Mouse (Mus musculus) lung, embryonic 14.5 days (tissue): Measurements from ENCODE around the gene Gm49661. TPM values are rescaled to one million over a fixed set of nuclear protein-coding genes. Genes with fewer than 3 reads are reported as not detected.

ENCODE experiments used
- ATAC-seq: fragments of 200-750 bp; cut with Nextera tagmentation; 2 replicates; pipeline ENCODE4 v1.8.0; 2017; ENCODE audit warnings: mild to moderate bottlenecking, moderate TSS enrichment, moderate library complexity; ENCODE audit not compliant: insufficient read depth
- DNase-seq: peaks from one replicate; pipeline ENCODE4 v3.0.0-alpha.2; 2015
- H3K27ac ChIP-seq: fragments of 300-500 bp; sonication (generic); 2 replicates; pipeline ENCODE4 v1.5.1; 2014; ENCODE audit warnings: low read depth, mild to moderate bottlenecking, moderate library complexity
- H3K27me3 ChIP-seq: fragments of 300-500 bp; sonication (generic); 2 replicates; pipeline ENCODE4 v1.6.1; 2014; ENCODE audit warnings: low read length, control low read depth; ENCODE audit not compliant: insufficient read depth
- H3K36me3 ChIP-seq: fragments of 300-500 bp; sonication (generic); 2 replicates; pipeline ENCODE4 v1.6.1; 2014; ENCODE audit warnings: control low read depth; ENCODE audit not compliant: insufficient read depth
- H3K4me1 ChIP-seq: fragments of 300-500 bp; sonication (generic); 2 replicates; pipeline ENCODE4 v1.6.1; 2014; ENCODE audit warnings: antibody characterized with exemption, control low read depth; ENCODE audit not compliant: insufficient read depth
- H3K4me2 ChIP-seq: fragments of 300-500 bp; sonication (generic); 2 replicates; pipeline ENCODE4 v1.6.1; 2014; ENCODE audit warnings: mild to moderate bottlenecking
- H3K4me3 ChIP-seq: fragments of 300-500 bp; sonication (generic); 2 replicates; pipeline ENCODE4 v1.5.1; 2014; ENCODE audit warnings: low read depth, low read length
- H3K9ac ChIP-seq: fragments of 300-500 bp; sonication (generic); 2 replicates; pipeline ENCODE4 v1.6.1; 2014
- H3K9me3 ChIP-seq: fragments of 300-500 bp; sonication (generic); 2 replicates; pipeline ENCODE4 v1.6.1; 2016; ENCODE audit warnings: low read depth, low read length, control low read depth
- CTCF ChIP-seq: IDR thresholded peaks from 2 replicates; pipeline ENCODE4 v1.5.1; 2016; ENCODE audit warnings: antibody characterized with exemption, low read depth
- WGBS: fragments of 180-500 bp; shearing (Covaris S2); extraction: QIAGEN DNeasy Blood & Tissue Kit; methylation state at CpG from one replicate; pipeline ENCODE4 v1.1.7; 2014; 5-methylcytosine and 5-hydroxymethylcytosine counted together
- polyA plus RNA-seq: library from polyadenylated mRNA; unstranded; fragments of >200 nt; fragmentation: Nextera tagmentation; extraction: Ambion mirVana; gene quantifications from 2 replicates; pipeline ENCODE4 v1.2.1, GENCODE M21; 2014

Gene Gm49661
- polyA plus RNA-seq, 1 experiment from 2014 or later, result not detected

DNA sequence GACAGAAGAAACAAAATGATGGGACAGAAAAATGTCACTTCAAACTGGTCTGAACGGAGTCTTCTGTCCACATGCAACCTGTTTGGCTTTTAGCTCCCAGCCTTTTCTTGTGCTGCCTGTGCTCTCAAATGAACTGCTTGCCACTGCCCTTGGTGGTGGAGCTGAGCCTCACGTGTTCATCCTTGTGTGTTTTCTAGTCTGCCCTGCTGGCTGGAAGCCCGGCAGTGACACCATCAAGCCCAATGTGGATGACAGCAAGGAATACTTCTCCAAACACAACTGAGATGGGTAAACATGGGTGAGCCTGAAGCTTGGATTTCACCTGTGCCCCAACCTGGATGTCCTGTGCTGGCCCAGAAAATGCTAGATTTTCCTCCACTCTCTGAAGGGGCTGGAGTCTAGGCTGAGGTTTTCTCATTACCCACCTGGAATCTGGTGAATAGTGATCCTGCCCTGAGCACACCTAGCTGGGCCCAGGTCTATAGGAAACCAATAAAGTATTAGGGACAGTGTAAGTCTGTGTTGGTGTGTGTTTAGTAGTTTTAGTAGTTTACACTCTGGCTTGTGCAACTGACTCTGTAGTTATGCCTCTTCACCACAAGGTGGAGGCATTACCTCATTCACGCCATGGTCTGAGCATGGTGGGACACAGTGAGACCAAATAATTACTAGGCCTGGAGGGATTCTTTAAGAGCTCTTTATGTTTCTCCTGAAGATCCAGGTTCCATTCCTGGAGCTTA is 4.7 kb upstream of the Gm49661 start:
- TF ChIP-seq CTCF, result peak; percentile 95
- Histone ChIP-seq H3K4me3 (no peak overlapping the region), H3K4me1 (peaks cover 9% of the 10 kb centered on the region), H3K9ac (no peak overlapping the region), H3K36me3 (peaks cover 47% of the 10 kb centered on the region), H3K9me3 (no peaks in the 10 kb centered on the region), H3K4me2 (peak overlapping the region; percentile 29; the same call in 1 of the 2 replicates), H3K27me3 (peaks cover 5% of the 10 kb centered on the region), H3K27ac (no peak overlapping the region)
- DNase-seq (peak; percentile 89), ATAC-seq (0 out of 2 replicates have a peak, but pooled peaks have one; percentile 6)
- 60% methylated on average over 4 of the region's 4 CpGs for WGBS

- no peak for TF ChIP-seq CTCF
- no peak overlapping the region for H3K9ac ChIP-seq
- peaks cover 8% of the 10 kb centered on the region for H3K4me1 ChIP-seq
- H3K4me2 ChIP-seq, result no peak overlapping the region
- H3K27me3 ChIP-seq, result peaks cover 5% of the 10 kb centered on the region
- DNase-seq (no peak), ATAC-seq (no peak)
- H3K27ac ChIP-seq, result no peak overlapping the region
- no peak overlapping the region for H3K4me3 ChIP-seq
- H3K36me3 ChIP-seq, result peaks cover 47% of the 10 kb centered on the region
- WGBS, result 92% methylated on average over 1 of the region's 1 CpGs
- no peaks in the 10 kb centered on the region for H3K9me3 ChIP-seq
Measured at GRCm38 (mm10) chr8:84973079-84973478, 3.8 kb upstream of the Gm49661 start.

DNA sequence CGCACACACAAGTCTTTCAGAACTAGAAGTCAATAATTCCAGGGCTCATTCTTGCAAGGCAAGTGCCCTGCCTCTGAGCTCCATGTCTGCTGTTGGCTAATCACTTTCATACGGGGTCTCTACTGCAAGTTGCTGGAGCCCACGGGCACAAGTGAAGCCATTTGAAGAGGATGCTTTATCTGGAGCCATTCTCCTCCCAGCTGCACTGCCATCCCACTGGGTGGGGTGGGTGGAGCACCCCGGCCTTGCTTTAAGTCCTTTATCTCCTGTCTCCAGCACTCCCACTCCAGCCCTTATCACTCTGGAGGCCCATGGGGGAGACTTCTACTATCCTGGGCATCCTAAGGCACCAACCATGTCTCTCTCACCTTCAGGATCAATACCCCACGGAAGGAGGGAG is 1.7 kb upstream of the Gm49661 start:
- peak overlapping the region; percentile 94 for H3K9ac ChIP-seq
- DNase-seq (no peak), ATAC-seq (no peak)
- H3K4me1 ChIP-seq, result peaks cover 11% of the 10 kb centered on the region
- 54% methylated on average over 5 of the region's 5 CpGs for WGBS
- H3K36me3 ChIP-seq, result peaks cover 49% of the 10 kb centered on the region
- H3K4me3 ChIP-seq, result peak overlapping the region; percentile 67
- H3K4me2 ChIP-seq, result peak overlapping the region; percentile 95
- H3K9me3 ChIP-seq, result no peaks in the 10 kb centered on the region
- no peaks in the 10 kb centered on the region for H3K27me3 ChIP-seq
- H3K27ac ChIP-seq, result peak overlapping the region; percentile 91; the same call in 1 of the 2 replicates
- TF ChIP-seq CTCF, result no peak

- 5% methylated on average over 21 of the region's 21 CpGs for WGBS
- Histone ChIP-seq H3K27me3 (no peaks in the 10 kb centered on the region), H3K4me2 (peak overlapping the region; percentile 95), H3K27ac (peak overlapping the region; percentile 91), H3K4me1 (peaks cover 7% of the 10 kb centered on the region), H3K9ac (peak overlapping the region; percentile 94), H3K4me3 (peak overlapping the region; percentile 67), H3K36me3 (peaks cover 49% of the 10 kb centered on the region), H3K9me3 (no peaks in the 10 kb centered on the region)
- TF ChIP-seq CTCF, result no peak
- DNase-seq (no peak), ATAC-seq (no peak)
Measured at GRCm38 (mm10) chr8:84970135-84970790, 1.0 kb upstream of the Gm49661 start.

DNA sequence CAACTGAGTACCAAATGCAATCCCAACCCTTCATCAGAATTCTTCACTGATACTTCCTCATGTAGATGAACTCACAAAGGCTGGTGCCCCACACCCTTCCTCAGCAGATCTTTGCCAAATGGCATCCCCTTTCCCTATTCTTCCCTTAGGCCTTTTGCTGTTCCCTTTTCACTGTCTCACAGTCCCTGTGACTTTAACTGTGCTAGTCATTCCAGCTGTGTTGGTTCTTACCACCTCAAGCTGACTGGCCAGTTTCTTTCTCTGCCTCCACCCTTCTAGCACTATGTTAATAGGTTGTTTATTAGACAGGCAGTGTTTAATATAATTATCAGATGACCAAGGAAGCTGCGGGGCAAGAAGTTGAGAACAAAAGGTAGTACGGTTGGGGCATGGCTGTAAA is 583 bp downstream of the Gm49661 start:
- ATAC-seq, result no peak
- peak overlapping the region; percentile 67 for H3K4me3 ChIP-seq
- no peak for TF ChIP-seq CTCF
- peaks cover 35% of the 10 kb centered on the region for H3K36me3 ChIP-seq
- no peaks in the 10 kb centered on the region for H3K9me3 ChIP-seq
- peak overlapping the region; percentile 91 for H3K27ac ChIP-seq
- peaks cover 7% of the 10 kb centered on the region for H3K4me1 ChIP-seq
- peak overlapping the region; percentile 94 for H3K9ac ChIP-seq
- WGBS, result 15% methylated on average over 2 of the region's 2 CpGs
- H3K4me2 ChIP-seq, result peak overlapping the region; percentile 95
- peak; percentile 27 for DNase-seq
- no peaks in the 10 kb centered on the region for H3K27me3 ChIP-seq

- Histone ChIP-seq H3K4me1 (peaks cover 7% of the 10 kb centered on the region), H3K27ac (no peak overlapping the region), H3K9ac (0 out of 2 replicates have a peak overlapping the region, but pooled peaks have one; percentile 17), H3K36me3 (peaks cover 31% of the 10 kb centered on the region), H3K4me3 (peak overlapping the region; percentile 67; the same call in 1 of the 2 replicates), H3K9me3 (no peaks in the 10 kb centered on the region), H3K4me2 (peak overlapping the region; percentile 95), H3K27me3 (no peaks in the 10 kb centered on the region)
- TF ChIP-seq CTCF, result no peak
- 87% methylated on average over 13 of the region's 13 CpGs for WGBS
- DNase-seq (no peak), ATAC-seq (no peak)
Measured at GRCm38 (mm10) chr8:84967532-84968304, 1.5 kb downstream of the Gm49661 start.

- peaks cover 7% of the 10 kb centered on the region for H3K4me1 ChIP-seq
- DNase-seq (no peak), ATAC-seq (0 out of 2 replicates have a peak, but pooled peaks have one; percentile 2)
- peaks cover 20% of the 10 kb centered on the region for H3K36me3 ChIP-seq
- H3K4me2 ChIP-seq, result peak overlapping the region; percentile 79
- no peaks in the 10 kb centered on the region for H3K27me3 ChIP-seq
- no peaks in the 10 kb centered on the region for H3K9me3 ChIP-seq
- no peak for TF ChIP-seq CTCF
- WGBS, result 19% methylated on average over 3 of the region's 3 CpGs
- 0 out of 2 replicates have a peak overlapping the region, but pooled peaks have one; percentile 6 for H3K9ac ChIP-seq
- H3K4me3 ChIP-seq, result no peak overlapping the region
- H3K27ac ChIP-seq, result peak overlapping the region; percentile 32
Measured at GRCm38 (mm10) chr8:84966603-84967002, 2.6 kb downstream of the Gm49661 start.
